Mouse (Mus musculus): ENCODE measurements at regions not wholly inside any gene's neighbourhood (a gene's known extent, or its start where the extent isn't known, plus 50 kb on each side); places are given as distances from the start of the nearest gene placed in this dataset.

DNA sequence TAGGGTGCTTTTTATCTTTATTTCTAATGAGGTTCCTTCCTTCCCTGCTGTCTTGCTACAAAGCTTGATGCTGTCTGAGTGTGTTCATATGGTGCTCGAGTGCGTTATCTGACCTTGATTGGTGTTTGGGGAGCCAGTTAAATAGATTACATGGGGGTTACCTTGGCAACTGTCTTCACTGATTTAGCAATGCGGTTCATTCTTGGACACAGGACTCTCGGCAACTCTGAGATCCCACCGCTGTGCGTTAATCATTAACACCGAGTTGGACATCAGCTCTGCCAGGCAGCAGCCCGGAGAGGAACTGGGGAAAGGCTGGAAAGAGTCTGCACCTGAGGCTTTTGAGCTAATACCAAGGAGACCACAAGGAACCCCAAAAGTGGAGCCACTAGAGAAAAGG is 104.0 kb upstream of the Mamld1 start:
- H3K27me3 ChIP-seq (ENCODE audit: control insufficient read depth, insufficient read depth, insufficient read length) = no peaks in the 10 kb centered on the region
- H3K36me3 ChIP-seq (ENCODE audit: control insufficient read depth, insufficient read depth) = no peaks in the 10 kb centered on the region
- TF ChIP-seq SRF (IDR thresholded peaks at IDR 0.05; ENCODE audit: control insufficient read depth, insufficient read length, low read depth) (no peak), CEBPB (IDR thresholded peaks at IDR 0.05; ENCODE audit: insufficient read depth, poor library complexity, severe bottlenecking) (no peak), USF1 (IDR thresholded peaks at IDR 0.05; ENCODE audit: low read depth) (no peak), REST (IDR thresholded peaks at IDR 0.05; ENCODE audit: insufficient read depth, insufficient read length) (no peak), MAX (IDR thresholded peaks at IDR 0.05; ENCODE audit: low read depth) (no peak), E2F4 (IDR thresholded peaks at IDR 0.05; ENCODE audit: insufficient read depth) (no peak), TCF3 (IDR thresholded peaks at IDR 0.05; ENCODE audit: insufficient read length, low read depth) (no peak), POLR2AphosphoS2 (IDR thresholded peaks at IDR 0.05; ENCODE audit: insufficient read length, low read depth) (no peak), MYOG (IDR thresholded peaks at IDR 0.05; ENCODE audit: control insufficient read depth in 1 of 3, insufficient read depth in 1 of 3, insufficient read length in 2 of 3, low read depth in 2 of 3) (no peak), TCF12 (IDR thresholded peaks at IDR 0.05; ENCODE audit: insufficient read depth, poor library complexity, severe bottlenecking) (no peak), POLR2A (IDR thresholded peaks at IDR 0.05; ENCODE audit: insufficient read length, low read depth) (no peak), MYOD1 (IDR thresholded peaks at IDR 0.05; ENCODE audit: control insufficient read depth in 1 of 3, insufficient read length in 2 of 3, low read depth in 2 of 3) (no peak)
- H3K79me2 ChIP-seq (ENCODE audit: control insufficient read depth, insufficient read depth) = no peaks in the 10 kb centered on the region
- H3ac ChIP-seq (ENCODE audit: control insufficient read depth, insufficient read length) = no peak overlapping the region
- no peak overlapping the region for H3K4me3 ChIP-seq
- no peak overlapping the region for H3K4me2 ChIP-seq (ENCODE audit: low read depth)

DNA sequence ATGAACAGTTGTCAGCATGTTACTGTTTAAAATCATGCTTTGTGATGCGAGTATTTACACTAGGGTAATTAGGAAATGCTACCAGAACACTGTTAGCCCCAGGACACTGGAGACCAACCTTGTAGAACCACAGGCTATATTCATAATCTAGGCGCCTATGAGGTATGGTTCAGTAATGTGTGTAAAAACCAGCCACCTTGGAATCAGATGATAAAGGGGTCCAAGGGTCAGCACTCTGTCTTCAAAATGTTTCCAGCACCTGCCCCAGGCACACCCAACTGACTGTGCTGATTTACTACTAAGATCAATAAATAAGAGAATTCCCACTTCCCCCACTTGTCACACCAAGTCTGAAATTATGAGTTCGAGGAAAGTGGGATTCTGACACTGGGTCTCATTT is 100.8 kb upstream of the Mamld1 start:
- H3K4me3 ChIP-seq = no peak overlapping the region
- H3K36me3 ChIP-seq (ENCODE audit: control insufficient read depth, insufficient read depth) = no peaks in the 10 kb centered on the region
- H3K27me3 ChIP-seq (ENCODE audit: control insufficient read depth, insufficient read depth, insufficient read length) = no peaks in the 10 kb centered on the region
- no peaks in the 10 kb centered on the region for H3K79me2 ChIP-seq (ENCODE audit: control insufficient read depth, insufficient read depth)
- TF ChIP-seq POLR2AphosphoS2 (IDR thresholded peaks at IDR 0.05; ENCODE audit: insufficient read length, low read depth) = no peak
- H3ac ChIP-seq (ENCODE audit: control insufficient read depth, insufficient read length) = no peak overlapping the region
- no peak overlapping the region for H3K4me2 ChIP-seq (ENCODE audit: low read depth)

DNA sequence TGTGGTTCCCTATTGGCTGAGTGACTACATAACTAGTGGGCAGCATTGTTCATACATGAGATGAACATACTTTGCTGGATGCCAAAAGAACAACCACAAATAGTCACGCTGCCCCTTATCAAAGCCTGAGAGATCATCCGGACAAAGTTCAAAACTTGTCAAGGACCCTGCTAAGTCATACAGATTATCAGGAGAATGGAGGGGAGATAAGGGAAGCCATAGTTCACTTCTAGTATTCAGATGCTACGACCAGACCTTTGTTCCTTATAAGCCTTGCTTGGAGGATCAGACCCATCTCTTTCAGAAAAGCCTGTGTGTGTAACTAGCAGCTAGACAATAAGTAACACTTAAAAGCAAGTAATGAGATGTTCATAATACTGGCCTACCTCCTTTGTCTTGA is 97.0 kb upstream of the Mamld1 start:
- Histone ChIP-seq H3K27me3 (ENCODE audit: control insufficient read depth, insufficient read depth, insufficient read length) (no peaks in the 10 kb centered on the region), H3K4me3 (no peak overlapping the region), H3ac (ENCODE audit: control insufficient read depth, insufficient read length) (no peak overlapping the region), H3K36me3 (ENCODE audit: control insufficient read depth, insufficient read depth) (no peaks in the 10 kb centered on the region), H3K4me2 (ENCODE audit: low read depth) (no peak overlapping the region), H3K79me2 (ENCODE audit: control insufficient read depth, insufficient read depth) (no peaks in the 10 kb centered on the region)
- TF ChIP-seq MAX (IDR thresholded peaks at IDR 0.05; ENCODE audit: low read depth) (no peak), POLR2AphosphoS2 (IDR thresholded peaks at IDR 0.05; ENCODE audit: insufficient read length, low read depth) (no peak), POLR2A (IDR thresholded peaks at IDR 0.05; ENCODE audit: insufficient read length, low read depth) (no peak), E2F4 (IDR thresholded peaks at IDR 0.05; ENCODE audit: insufficient read depth) (no peak), USF1 (IDR thresholded peaks at IDR 0.05; ENCODE audit: low read depth) (no peak), TCF3 (IDR thresholded peaks at IDR 0.05; ENCODE audit: insufficient read length, low read depth) (no peak), TCF12 (IDR thresholded peaks at IDR 0.05; ENCODE audit: insufficient read depth, poor library complexity, severe bottlenecking) (no peak)
